ENCODE assay signal across 8 mouse cellular contexts in genomic region chr12:80789849-80790694, GRCm38 (mm10). TPM values are rescaled to one million over a fixed set of nuclear protein-coding genes. Genes with fewer than 3 reads are reported as not detected.
A peak's percentile ranks its signal among the peaks of the same experiment; 100 is the strongest.
DNase-seq lines count a peak whose midpoint lies in the region; ATAC-seq and TF ChIP-seq lines count a peak whose summit lies in the region.

TSS of gene Susd6 (plus strand) at chr12:80790510.

- no peak; the same call in 1 of the 2 replicates for TF ChIP-seq EP300 in CH12.LX (IDR thresholded peaks at IDR 0.05; ENCODE audit: low read length)
- TF ChIP-seq EP300 in heart, postnatal 0 days (IDR thresholded peaks at IDR 0.05; ENCODE audit: low read depth): peak; percentile 86

- H3K79me2 ChIP-seq in CH12.LX (replicated peaks; ENCODE audit: control insufficient read depth, extremely low read depth, insufficient read depth, poor library complexity, severe bottlenecking): peaks cover 7% of the 10 kb centered on the region

- H3K4me2 ChIP-seq in CH12.LX (ENCODE audit: insufficient read depth, low read depth, poor library complexity, severe bottlenecking): peak within 1 kb of the TSS; percentile 83
- H3K4me2 ChIP-seq in forebrain, embryonic 12.5 days: peak within 1 kb of the TSS; percentile 69
- H3K4me2 ChIP-seq in heart, postnatal 0 days (ENCODE audit: low read depth, low read length): peak within 1 kb of the TSS; percentile 72
- peak within 1 kb of the TSS; percentile 72 for H3K4me2 ChIP-seq in liver, embryonic 16.5 days (ENCODE audit: low read depth, low read length)
- peak within 1 kb of the TSS; percentile 90 for H3K4me2 ChIP-seq in neural tube, embryonic 13.5 days

- in situ Hi-C loops in CH12.LX (cut with MboI; ENCODE audit: low pct_ligation_motif_present, low pct_unique_long_range_greater_than_20kb, low sequenced_read_pairs): loop anchor here (5.0 kb wide), 1 partner anchor 92 kb away; no protein-coding TSS in a partner anchor

- H3K4me3 ChIP-seq in CH12.LX (replicated peaks in 1 of 3; ENCODE audit: low read depth in 2 of 3, low read length in 2 of 3, poor library complexity in 1 of 3): peak within 1 kb of the TSS; percentile 66 to 98 (median 89)
- peak within 1 kb of the TSS; percentile 93 for H3K4me3 ChIP-seq in forebrain, embryonic 12.5 days (replicated peaks)
- peak within 1 kb of the TSS; percentile 75 for H3K4me3 ChIP-seq in heart, postnatal 0 days (ENCODE audit: low read depth, low read length)
- peak within 1 kb of the TSS; percentile 98 for H3K4me3 ChIP-seq in liver, embryonic 16.5 days (ENCODE audit: low read depth, low read length)
- H3K4me3 ChIP-seq in neural tube, embryonic 13.5 days: peak within 1 kb of the TSS; percentile 93
- H3K4me3 ChIP-seq in testis, adult 2 months (ENCODE audit: control insufficient read depth, low read depth, low read length): peak within 1 kb of the TSS; percentile 85

- peaks cover 0 to 4% of the 10 kb centered on the region in 2 experiments for H3K36me3 ChIP-seq in CH12.LX (replicated peaks in 1 of 2; ENCODE audit: control insufficient read depth in 1 of 2, insufficient read depth in 1 of 2, low read length in 1 of 2)
- H3K36me3 ChIP-seq in forebrain, embryonic 12.5 days (replicated peaks): no peaks in the 10 kb centered on the region
- H3K36me3 ChIP-seq in heart, postnatal 0 days (replicated peaks; ENCODE audit: control insufficient read depth, insufficient read depth, low read length): no peaks in the 10 kb centered on the region
- H3K36me3 ChIP-seq in liver, embryonic 16.5 days (ENCODE audit: control insufficient read depth, insufficient read depth): peaks cover 3% of the 10 kb centered on the region; the same call in 1 of the 2 replicates
- H3K36me3 ChIP-seq in neural tube, embryonic 13.5 days: no peaks in the 10 kb centered on the region
- H3K36me3 ChIP-seq in testis, adult 2 months (ENCODE audit: control insufficient read depth, insufficient read depth, low read length): no peaks in the 10 kb centered on the region

- TF ChIP-seq RAD21 in CH12.LX (IDR thresholded peaks at IDR 0.05; ENCODE audit: low read depth, low read length): no peak

- TF ChIP-seq POLR2A in CH12.LX (IDR thresholded peaks at IDR 0.05; ENCODE audit: low read depth, low read length): peak; percentile 82
- TF ChIP-seq POLR2A in testis, adult 2 months (IDR thresholded peaks at IDR 0.05; ENCODE audit: control insufficient read depth, low read depth, low read length): peak; percentile 95

- no peaks in the 10 kb centered on the region for H3K27me3 ChIP-seq in CH12.LX (replicated peaks)
- H3K27me3 ChIP-seq in forebrain, embryonic 12.5 days: no peaks in the 10 kb centered on the region
- H3K27me3 ChIP-seq in heart, postnatal 0 days (ENCODE audit: control insufficient read depth, insufficient read depth, low read length): no peaks in the 10 kb centered on the region
- no peaks in the 10 kb centered on the region for H3K27me3 ChIP-seq in liver, embryonic 16.5 days (ENCODE audit: control insufficient read depth, insufficient read depth, low read depth, low read length)
- H3K27me3 ChIP-seq in neural tube, embryonic 13.5 days: no peaks in the 10 kb centered on the region
- no peaks in the 10 kb centered on the region for H3K27me3 ChIP-seq in testis, adult 2 months (ENCODE audit: control insufficient read depth, insufficient read depth, low read length)

- H3K9ac ChIP-seq in CH12.LX (ENCODE audit: insufficient read depth, low read depth): peak within 1 kb of the TSS; percentile 79
- peak within 1 kb of the TSS; percentile 92 for H3K9ac ChIP-seq in forebrain, embryonic 12.5 days
- H3K9ac ChIP-seq in heart, postnatal 0 days (replicated peaks; ENCODE audit: low read depth, low read length): peak within 1 kb of the TSS; percentile 87
- H3K9ac ChIP-seq in liver, embryonic 16.5 days (ENCODE audit: low read depth, low read length): peak within 1 kb of the TSS; percentile 98
- peak within 1 kb of the TSS; percentile 94 for H3K9ac ChIP-seq in neural tube, embryonic 13.5 days

- dilution Hi-C loops in CH12.LX (cut with MboI; ENCODE audit: extremely low pct_ligation_motif_present, extremely low pct_unique_long_range_greater_than_20kb, low sequenced_read_pairs): no loop called here

- H3K27ac ChIP-seq in CH12.LX (ENCODE audit: insufficient read depth, low read depth): peak within 1 kb of the TSS; percentile 92
- peak within 1 kb of the TSS; percentile 98 for H3K27ac ChIP-seq in forebrain, embryonic 12.5 days
- peak within 1 kb of the TSS; percentile 97 for H3K27ac ChIP-seq in heart, postnatal 0 days (ENCODE audit: low read depth)
- peak within 1 kb of the TSS; percentile 97 for H3K27ac ChIP-seq in liver, embryonic 16.5 days (ENCODE audit: low read length)
- H3K27ac ChIP-seq in neural tube, embryonic 13.5 days (replicated peaks): peak within 1 kb of the TSS; percentile 99
- peak within 1 kb of the TSS; percentile 81 for H3K27ac ChIP-seq in testis, adult 2 months (ENCODE audit: control insufficient read depth, insufficient read depth, low read depth, low read length)

- no peak for TF ChIP-seq CTCF in CH12.LX (conservative IDR thresholded peaks at IDR 0.05 in 1 of 2, IDR thresholded peaks at IDR 0.05 in 1 of 2; ENCODE audit: low read depth in 2 of 2, low read length in 2 of 2)
- TF ChIP-seq CTCF in heart, postnatal 0 days (IDR thresholded peaks at IDR 0.05; ENCODE audit: low read depth): peak; percentile 40
- TF ChIP-seq CTCF in testis, adult 2 months (IDR thresholded peaks at IDR 0.05; ENCODE audit: control insufficient read depth, insufficient read depth, insufficient replicate concordance, low read depth, low read length): no peak

- WGBS in forebrain, embryonic 12.5 days: 3% methylated on average over 56 of the region's 56 CpGs
- 4% methylated on average over 53 of the region's 56 CpGs for whole genome bisulfite sequencing in heart, postnatal 0 days
- 5% methylated on average over 47 of the region's 56 CpGs for WGBS in liver, embryonic 16.5 days (ENCODE audit: insufficient replicate concordance)
- 2% methylated on average over 53 of the region's 56 CpGs for WGBS in neural tube, embryonic 13.5 days

- peaks cover 2 to 37% of the 10 kb centered on the region in 2 experiments for H3K4me1 ChIP-seq in CH12.LX (ENCODE audit: control insufficient read depth in 1 of 2, insufficient read depth in 2 of 2)
- peaks cover 24% of the 10 kb centered on the region for H3K4me1 ChIP-seq in forebrain, embryonic 12.5 days
- peaks cover 20% of the 10 kb centered on the region for H3K4me1 ChIP-seq in heart, postnatal 0 days (ENCODE audit: control insufficient read depth, insufficient read depth)
- H3K4me1 ChIP-seq in liver, embryonic 16.5 days (ENCODE audit: control insufficient read depth, low read depth, low read length): peaks cover 62% of the 10 kb centered on the region
- peaks cover 27% of the 10 kb centered on the region for H3K4me1 ChIP-seq in neural tube, embryonic 13.5 days (replicated peaks)
- peaks cover 5% of the 10 kb centered on the region for H3K4me1 ChIP-seq in testis, adult 2 months (ENCODE audit: control insufficient read depth, insufficient read depth, low read length)

- ATAC-seq in forebrain, embryonic 12.5 days (ENCODE audit: low FRiP score): peak; percentile 98
- peak; percentile 98 for ATAC-seq in heart, postnatal 0 days (ENCODE audit: insufficient read depth, low read depth)
- peak; percentile 96 for ATAC-seq in liver, embryonic 16.5 days (ENCODE audit: low read depth)
- ATAC-seq in neural tube, embryonic 13.5 days (ENCODE audit: low read depth): peak; percentile 98

- no peaks in the 10 kb centered on the region for H3K9me3 ChIP-seq in CH12.LX (replicated peaks; ENCODE audit: low read length)
- no peaks in the 10 kb centered on the region for H3K9me3 ChIP-seq in forebrain, embryonic 12.5 days
- no peaks in the 10 kb centered on the region for H3K9me3 ChIP-seq in heart, postnatal 0 days (replicated peaks; ENCODE audit: control insufficient read depth, low read length)
- no peaks in the 10 kb centered on the region for H3K9me3 ChIP-seq in liver, embryonic 16.5 days (replicated peaks; ENCODE audit: control insufficient read depth, low read length)
- no peaks in the 10 kb centered on the region for H3K9me3 ChIP-seq in neural tube, embryonic 13.5 days

- DNase-seq in CH12.LX (ENCODE audit: extremely low read depth): peak; percentile 97
- peak; percentile 98 for DNase-seq in c-Kit-positive CD71-positive TER-119-negative erythroid progenitor cells, embryonic 14.5 days (ENCODE audit: low read depth)
- peak; percentile 97 for DNase-seq in heart, postnatal 0 days (ENCODE audit: low spot score)
- DNase-seq in kidney, postnatal 4 days: peak; percentile 99 to 100

TF ChIP-seq in CH12.LX, 34 proteins besides CTCF, POLR2A, EP300 and RAD21 (continues in another document):
- peak; percentile 87 for TF ChIP-seq BHLHE40 (IDR thresholded peaks at IDR 0.05; ENCODE audit: low read depth, low read length)
- no peak for TF ChIP-seq MYC (IDR thresholded peaks at IDR 0.05; ENCODE audit: low read depth, low read length)
- TF ChIP-seq MAX (IDR thresholded peaks at IDR 0.05; ENCODE audit: low read length): peak; percentile 82; the same call in 1 of the 2 replicates
- TF ChIP-seq JUN (IDR thresholded peaks at IDR 0.05; ENCODE audit: insufficient read depth, low read depth, low read length): no peak
- TF ChIP-seq SMC3 (IDR thresholded peaks at IDR 0.05; ENCODE audit: low read depth, low read length): no peak
- no peak for TF ChIP-seq JUND (conservative IDR thresholded peaks at IDR 0.05; ENCODE audit: low read depth, low read length)
- TF ChIP-seq MXI1 (IDR thresholded peaks at IDR 0.05; ENCODE audit: low read depth, low read length): no peak
- TF ChIP-seq E2F4 (IDR thresholded peaks at IDR 0.05; ENCODE audit: insufficient replicate concordance, low read depth, low read length): no peak
- peak; percentile 68 for TF ChIP-seq ETS1 (conservative IDR thresholded peaks at IDR 0.05; ENCODE audit: low read depth, low read length)
- TF ChIP-seq HCFC1 (IDR thresholded peaks at IDR 0.05; ENCODE audit: low read depth, low read length): peak; percentile 80
- TF ChIP-seq MEF2A (IDR thresholded peaks at IDR 0.05; ENCODE audit: borderline replicate concordance, low read depth, low read length): no peak; the same call in 1 of the 2 replicates
- TF ChIP-seq TBP (conservative IDR thresholded peaks at IDR 0.05; ENCODE audit: low read depth, low read length): no peak
- TF ChIP-seq USF1 (IDR thresholded peaks at IDR 0.05; ENCODE audit: low read depth, low read length): peak; percentile 12; the same call in 1 of the 2 replicates

RNA-seq across cellular contexts. Expression of gene Susd6, which starts in this region (rescaled TPM):
- total RNA-seq in CH12.LX (2012; rRNA removed) (6.4 and 8.7 TPM in 2 replicates), CH12.LX (2014; rRNA removed) (5.6 and 7.8 TPM in 2 replicates)
- 9.5 and 11.0 TPM in 2 replicates for polyA plus RNA-seq in CH12.LX (2012; ENCODE audit: insufficient read length, low read depth)
- 19.5 and 21.2 TPM in 2 replicates for polyA plus RNA-seq in forebrain, embryonic 12.5 days (2016; fragmentation: Nextera tagmentation; extraction: Ambion mirVana)
- total RNA-seq in heart, postnatal 0 days (2014; rRNA removed; ENCODE audit: low replicate concordance): 50.2 and 50.6 TPM in 2 replicates
- 15.1 and 15.4 TPM in 2 replicates for polyA plus RNA-seq in heart, postnatal 0 days (2015; fragmentation: Nextera tagmentation; extraction: Ambion mirVana)
- 14.6 and 15.2 TPM in 2 replicates for polyA plus RNA-seq in liver, embryonic 16.5 days (2015; fragmentation: Nextera tagmentation; extraction: Ambion mirVana)
- polyA plus RNA-seq in neural tube, embryonic 13.5 days (2015; fragmentation: Nextera tagmentation; extraction: Ambion mirVana): 12.3 and 12.9 TPM in 2 replicates
- 46.0 and 48.2 TPM in 2 replicates for polyA plus RNA-seq in testis, adult 2 months (2012; rRNA removed)

Comparison
In these comparisons a context has a peak if more than half of its experiments do, and no peak if none do; other contexts are left out.
1. Peak in every context shown above with its lines: DNase-seq, ATAC-seq, H3K4me3 ChIP-seq and H3K27ac ChIP-seq.